Mouse (Mus musculus) layer of hippocampus, adult 8-10 months (tissue): Measurements from ENCODE around the gene Shox2. TPM values are rescaled to one million over a fixed set of nuclear protein-coding genes. Genes with fewer than 3 reads are reported as not detected.

Experiments used
- DNase-seq, 2 experiments: peaks; one replicate each; pipeline ENCODE4 v3.0.0; 2022; ENCODE audit warnings: low spot score in 2 of 2
- total RNA-seq, 4 experiments: library from RNA; stranded (reverse); gene quantifications; 2 replicates each; pipeline ENCODE4 v1.2.4; 2022

Shox2 gene
- total RNA-seq, 4 experiments from 2014 or later: 0.27 TPM; not detected in 3

- DNase-seq: no peak
These were observed 16.7 kb downstream of the Shox2 start for GRCm38 (mm10) chr3:66964884-66965283.

GRCm38 (mm10) chr3:66959972-66960371 lies 21.6 kb downstream of the Shox2 start:
- no peak for DNase-seq

GRCm38 (mm10) chr3:66955126-66955525 lies 26.4 kb downstream of the Shox2 start:
- DNase-seq: no peak

GRCm38 (mm10) chr3:66939675-66940074 lies 41.9 kb downstream of the Shox2 start:
- DNase-seq: no peak

GRCm38 (mm10) chr3:66922436-66922835 lies 59.1 kb downstream of the Shox2 start:
- no peak for DNase-seq

Other genes starting within 250 kb of the Shox2 start
- gene Rsrc1, start 381 bp downstream of the Shox2 start, total RNA-seq: 10 to 100 TPM; 40.1 to 43.4 (median 41.8) TPM